Mouse (Mus musculus) neural tube, embryonic 13.5 days (tissue): ENCODE measurements around the gene Rnf207. TPM values are rescaled to one million over a fixed set of nuclear protein-coding genes. Genes with fewer than 3 reads are reported as not detected.

Experiments used
- ATAC-seq: fragments of 200-750 bp; cut with Nextera tagmentation; 2 replicates; pipeline ENCODE4 v1.8.0; 2017; ENCODE audit warnings: low read depth, mild to moderate bottlenecking, moderate TSS enrichment, moderate library complexity
- H3K27ac ChIP-seq: fragments of 300-500 bp; sonication (generic); replicated peaks from 2 replicates; pipeline ENCODE4 v1.5.1; 2015; ENCODE audit warnings: moderate library complexity, mild to moderate bottlenecking, inconsistent platforms
- H3K27me3 ChIP-seq: fragments of 300-500 bp; sonication (generic); 2 replicates; pipeline ENCODE4 v1.6.1; 2015; ENCODE audit warnings: mild to moderate bottlenecking, inconsistent platforms
- H3K36me3 ChIP-seq: fragments of 300-500 bp; sonication (generic); 2 replicates; pipeline ENCODE4 v1.6.1; 2015; ENCODE audit warnings: mild to moderate bottlenecking, inconsistent platforms
- H3K4me1 ChIP-seq: fragments of 300-500 bp; sonication (generic); replicated peaks from 2 replicates; pipeline ENCODE4 v1.6.1; 2015; ENCODE audit warnings: inconsistent platforms
- H3K4me2 ChIP-seq: fragments of 300-500 bp; sonication (generic); 2 replicates; pipeline ENCODE4 v1.6.1; 2015; ENCODE audit warnings: inconsistent platforms, mild to moderate bottlenecking, moderate library complexity
- H3K4me3 ChIP-seq: fragments of 300-500 bp; sonication (generic); 2 replicates; pipeline ENCODE4 v1.5.1; 2015; ENCODE audit warnings: mild to moderate bottlenecking, inconsistent platforms
- H3K9ac ChIP-seq: fragments of 300-500 bp; sonication (generic); 2 replicates; pipeline ENCODE4 v1.6.1; 2015; ENCODE audit warnings: moderate library complexity, mild to moderate bottlenecking, inconsistent platforms
- H3K9me3 ChIP-seq: fragments of 300-500 bp; sonication (generic); 2 replicates; pipeline ENCODE4 v1.6.1; 2016; ENCODE audit warnings: inconsistent platforms
- WGBS: fragments of 180-500 bp; shearing (Covaris S2); methylation state at CpG from one replicate; pipeline ENCODE4 v1.1.7; 2015; 5-methylcytosine and 5-hydroxymethylcytosine counted together
- polyA plus RNA-seq: library from polyadenylated mRNA; unstranded; fragments of >200 nt; fragmentation: Nextera tagmentation; extraction: Ambion mirVana; gene quantifications from 2 replicates; pipeline ENCODE4 v1.2.1, GENCODE M21; 2015

Gene Rnf207
- polyA plus RNA-seq = 6.3 and 10.4 TPM in 2 replicates

DNA sequence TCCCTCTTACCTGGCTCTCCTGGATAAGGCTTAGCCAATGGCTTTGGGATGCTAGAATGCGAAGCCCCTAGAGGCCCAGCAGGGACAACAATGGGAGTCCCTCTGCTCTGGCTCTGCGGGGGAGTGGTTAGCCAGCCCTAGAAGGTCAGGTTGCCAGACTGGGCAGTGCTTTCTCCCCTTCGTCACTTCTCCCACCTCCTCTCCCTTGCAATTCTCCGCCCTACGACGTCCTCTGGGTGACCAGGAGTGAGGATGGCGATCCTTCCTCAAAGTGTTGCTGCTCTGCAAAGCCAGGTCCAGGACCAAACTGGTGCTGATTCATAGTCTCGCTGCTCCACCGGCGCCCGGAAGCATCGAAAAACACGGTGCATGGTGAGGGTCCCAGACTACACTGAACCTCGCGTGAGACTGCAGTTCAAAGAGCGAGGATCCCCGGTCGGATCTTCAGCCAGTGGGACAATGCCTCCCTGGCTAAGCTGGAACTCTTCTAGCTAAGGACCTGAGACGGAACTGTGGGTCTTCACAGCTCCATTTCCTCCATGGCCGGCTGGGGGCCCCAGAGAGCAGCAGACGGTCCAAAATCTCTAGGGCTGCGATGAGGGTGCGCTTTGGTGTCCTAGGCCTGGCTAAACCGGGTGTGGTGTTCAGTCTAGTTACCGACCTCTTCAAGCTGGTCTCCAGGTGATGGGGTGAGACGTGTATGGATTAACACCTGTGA, at the start of gene Rnf207:
TSS of gene Rnf207 (minus strand) at position 477 of the 718 bp plus-strand sequence.
- peak within 1 kb of the TSS; percentile 15 for H3K4me3 ChIP-seq
- 4% methylated on average over 26 of the region's 26 CpGs for WGBS
- H3K9ac ChIP-seq = peak within 1 kb of the TSS; percentile 27; the same call in 1 of the 2 replicates
- peaks cover 25% of the 10 kb centered on the region for H3K4me1 ChIP-seq
- H3K27ac ChIP-seq = no peak within 1 kb of the TSS
- peak within 1 kb of the TSS; percentile 35 for H3K4me2 ChIP-seq
- no peak for ATAC-seq
- peaks cover 58% of the 10 kb centered on the region for H3K27me3 ChIP-seq
- no peaks in the 10 kb centered on the region for H3K36me3 ChIP-seq
- H3K9me3 ChIP-seq = no peaks in the 10 kb centered on the region

DNA sequence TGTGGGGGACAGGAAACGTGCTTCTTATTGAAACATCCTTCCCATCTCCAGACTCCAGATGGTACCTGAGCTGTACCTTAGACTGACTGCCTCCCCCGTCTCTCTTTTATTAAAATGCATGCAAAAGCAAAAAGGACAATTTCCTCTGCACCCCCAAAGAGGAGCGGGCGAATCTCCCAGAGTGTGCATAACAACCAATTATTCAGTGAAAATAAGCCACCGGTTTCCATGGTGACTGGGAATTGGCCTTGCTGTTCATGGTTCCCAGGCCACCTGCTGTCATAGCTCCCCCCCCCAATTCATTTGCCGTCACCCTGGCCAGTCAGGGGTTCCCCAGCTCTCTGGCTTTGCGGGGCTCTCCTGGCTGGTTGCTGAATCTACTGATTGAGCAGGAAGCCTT, 46.4 kb upstream of the Rnf207 start:
- no peak for ATAC-seq
- Histone ChIP-seq H3K9me3 (no peaks in the 10 kb centered on the region), H3K4me1 (peaks cover 19% of the 10 kb centered on the region), H3K27ac (no peak overlapping the region; the same call in 1 of the 2 replicates), H3K36me3 (peaks cover 39% of the 10 kb centered on the region), H3K4me3 (no peak overlapping the region), H3K4me2 (no peak overlapping the region), H3K27me3 (peaks cover 15% of the 10 kb centered on the region), H3K9ac (no peak overlapping the region)
- 37% methylated on average over 7 of the region's 7 CpGs for WGBS

DNA sequence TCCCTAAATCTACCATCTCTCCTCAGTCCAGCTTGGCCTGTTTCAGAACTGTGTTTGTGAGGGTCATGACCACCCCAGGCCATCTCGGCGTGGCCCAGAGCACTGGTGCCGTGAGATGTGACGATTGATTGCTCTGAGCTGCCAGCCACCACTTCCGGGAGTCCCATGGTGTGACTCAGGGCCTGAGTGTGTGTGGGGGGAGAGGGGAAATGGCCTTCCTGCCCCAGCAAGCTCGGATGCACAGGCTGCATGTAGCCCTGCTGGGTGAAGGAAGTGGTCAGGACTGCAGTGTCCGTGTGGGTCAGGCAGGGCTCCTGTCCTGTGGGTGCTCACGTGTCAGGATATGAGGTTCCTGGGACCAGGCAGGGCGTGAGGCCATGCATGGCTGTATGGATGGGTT, 43.4 kb upstream of the Rnf207 start:
- 69% methylated on average over 9 of the region's 9 CpGs for WGBS

DNA sequence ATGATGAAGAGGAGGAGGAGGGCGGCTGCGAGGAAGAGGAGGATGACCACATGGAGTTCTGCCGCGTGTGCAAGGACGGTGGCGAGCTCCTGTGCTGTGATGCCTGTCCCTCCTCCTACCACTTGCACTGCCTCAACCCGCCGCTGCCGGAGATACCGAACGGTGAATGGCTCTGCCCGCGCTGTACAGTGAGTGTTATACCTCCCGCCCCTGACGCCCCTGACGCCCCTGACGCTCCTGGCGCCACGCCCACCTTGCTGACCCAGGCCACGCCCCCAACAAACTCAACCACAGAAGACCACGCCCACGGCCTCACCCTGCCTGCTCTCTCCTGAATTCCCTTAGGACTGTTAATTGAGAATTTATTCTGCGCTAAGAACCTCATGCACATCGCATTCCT, 42.1 kb upstream of the Rnf207 start:
- Histone ChIP-seq H3K9ac (peak overlapping the region; percentile 52; the same call in 1 of the 2 replicates), H3K27ac (no peak overlapping the region), H3K4me1 (peaks cover 19% of the 10 kb centered on the region), H3K4me2 (peak overlapping the region; percentile 39), H3K27me3 (peaks cover 21% of the 10 kb centered on the region), H3K4me3 (no peak overlapping the region), H3K9me3 (no peaks in the 10 kb centered on the region), H3K36me3 (peaks cover 32% of the 10 kb centered on the region)
- 2% methylated on average over 23 of the region's 24 CpGs for WGBS
- ATAC-seq = no peak; the same call in 1 of the 2 replicates

More for the DNA sequence above, 43.4 kb upstream of the Rnf207 start:
- no peaks in the 10 kb centered on the region for H3K9me3 ChIP-seq
- ATAC-seq = no peak
- no peak overlapping the region for H3K4me3 ChIP-seq
- H3K27ac ChIP-seq = no peak overlapping the region
- peaks cover 19% of the 10 kb centered on the region for H3K4me1 ChIP-seq
- peaks cover 29% of the 10 kb centered on the region for H3K27me3 ChIP-seq
- H3K9ac ChIP-seq = no peak overlapping the region
- H3K4me2 ChIP-seq = no peak overlapping the region
- peaks cover 32% of the 10 kb centered on the region for H3K36me3 ChIP-seq

DNA sequence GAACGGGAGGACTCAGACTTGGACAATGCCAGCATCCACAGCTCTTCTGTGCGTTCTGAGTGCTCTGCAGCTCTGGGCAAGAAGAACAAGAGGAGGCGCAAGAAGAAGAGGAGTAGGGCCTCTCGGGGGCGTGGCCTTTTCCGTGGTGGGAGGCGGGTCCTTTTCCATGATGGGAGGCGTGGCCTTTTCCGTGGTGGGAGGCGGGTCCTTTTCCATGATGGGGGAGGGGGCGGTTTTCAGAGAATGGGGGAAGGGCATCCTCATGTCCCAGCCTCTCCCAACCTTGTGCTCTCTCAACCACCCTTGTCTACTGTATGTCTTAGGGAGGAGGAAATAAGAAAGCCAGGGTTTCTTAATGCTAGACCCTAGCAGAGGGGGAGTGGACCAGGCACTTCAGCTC, 40.9 kb upstream of the Rnf207 start:
- WGBS = 5% methylated on average over 11 of the region's 11 CpGs
- no peak overlapping the region for H3K9ac ChIP-seq

DNA sequence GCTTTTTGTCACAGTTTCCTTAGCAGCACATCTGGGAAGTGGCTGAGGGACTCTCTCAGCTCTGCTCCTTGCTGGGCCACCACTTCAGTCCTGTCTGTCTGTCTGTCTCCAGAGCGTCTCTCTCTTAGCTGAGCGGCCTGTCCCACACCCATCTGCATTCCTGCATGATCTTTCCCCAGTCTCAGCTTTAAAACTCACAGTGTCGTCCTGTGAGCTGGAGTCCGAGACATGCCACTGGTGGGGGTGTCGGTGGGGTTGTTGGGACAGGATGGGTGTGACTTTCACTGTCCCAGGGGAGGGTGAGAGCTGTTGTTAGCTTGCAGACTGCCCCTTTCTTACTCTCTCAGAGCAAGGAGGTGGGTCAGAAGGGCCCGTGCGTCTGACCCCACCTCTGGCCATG, 36.9 kb upstream of the Rnf207 start:
- 89% methylated on average over 7 of the region's 7 CpGs for WGBS
- Histone ChIP-seq H3K4me3 (no peak overlapping the region), H3K9ac (no peak overlapping the region), H3K4me2 (no peak overlapping the region), H3K27me3 (peaks cover 43% of the 10 kb centered on the region), H3K36me3 (peaks cover 21% of the 10 kb centered on the region; the same call in 1 of the 2 replicates), H3K9me3 (no peaks in the 10 kb centered on the region), H3K4me1 (peaks cover 32% of the 10 kb centered on the region), H3K27ac (no peak overlapping the region)
- ATAC-seq = no peak

More for the DNA sequence above, 40.9 kb upstream of the Rnf207 start:
- no peak for ATAC-seq
- Histone ChIP-seq H3K27ac (no peak overlapping the region), H3K4me1 (peaks cover 9% of the 10 kb centered on the region), H3K4me2 (no peak overlapping the region), H3K27me3 (peaks cover 21% of the 10 kb centered on the region), H3K9me3 (no peaks in the 10 kb centered on the region), H3K36me3 (peaks cover 32% of the 10 kb centered on the region), H3K4me3 (no peak overlapping the region)

DNA sequence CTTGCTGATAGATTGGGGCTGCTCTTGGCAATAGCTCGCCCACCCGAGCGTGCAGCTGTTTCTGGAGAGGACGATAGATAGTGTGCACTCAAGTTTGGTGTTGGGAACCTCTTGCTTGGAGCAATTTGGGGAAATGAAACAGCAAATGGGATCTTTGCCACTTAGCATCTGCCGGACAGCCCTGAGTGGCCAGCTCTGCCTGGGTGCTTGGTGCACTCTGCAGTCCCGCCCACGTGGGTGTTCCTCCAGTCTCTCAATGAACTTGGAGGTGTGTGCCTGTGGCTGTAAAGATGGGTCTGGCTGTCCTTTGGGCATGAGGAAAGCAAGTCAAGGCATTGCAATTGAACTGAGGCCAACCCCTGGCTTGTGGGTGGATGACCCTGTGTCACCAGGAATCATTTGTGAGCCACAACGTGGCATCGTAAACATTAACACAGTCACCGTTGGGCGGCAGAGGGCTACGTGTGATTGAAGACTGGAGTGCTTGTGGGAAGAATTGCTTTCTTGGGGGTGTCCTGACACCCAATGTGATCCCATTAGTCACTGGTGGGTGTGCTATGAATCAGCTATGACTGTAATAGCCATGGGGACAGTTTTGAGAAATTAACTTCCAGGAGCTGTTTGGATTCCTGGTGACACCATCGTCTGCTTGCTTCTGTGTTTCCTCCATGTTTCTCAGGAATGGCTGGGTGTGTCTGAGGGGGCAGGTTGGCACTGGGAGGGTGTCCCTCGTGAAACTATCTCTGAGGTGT, 35.3 kb upstream of the Rnf207 start:
- peaks cover 29% of the 10 kb centered on the region for H3K27me3 ChIP-seq
- no peak overlapping the region for H3K27ac ChIP-seq
- peaks cover 21% of the 10 kb centered on the region; the same call in 1 of the 2 replicates for H3K36me3 ChIP-seq
- H3K4me1 ChIP-seq = peaks cover 45% of the 10 kb centered on the region
- no peaks in the 10 kb centered on the region for H3K9me3 ChIP-seq
- no peak for ATAC-seq
- WGBS = 68% methylated on average over 14 of the region's 14 CpGs
- no peak overlapping the region for H3K9ac ChIP-seq
- no peak overlapping the region for H3K4me2 ChIP-seq
- H3K4me3 ChIP-seq = no peak overlapping the region

DNA sequence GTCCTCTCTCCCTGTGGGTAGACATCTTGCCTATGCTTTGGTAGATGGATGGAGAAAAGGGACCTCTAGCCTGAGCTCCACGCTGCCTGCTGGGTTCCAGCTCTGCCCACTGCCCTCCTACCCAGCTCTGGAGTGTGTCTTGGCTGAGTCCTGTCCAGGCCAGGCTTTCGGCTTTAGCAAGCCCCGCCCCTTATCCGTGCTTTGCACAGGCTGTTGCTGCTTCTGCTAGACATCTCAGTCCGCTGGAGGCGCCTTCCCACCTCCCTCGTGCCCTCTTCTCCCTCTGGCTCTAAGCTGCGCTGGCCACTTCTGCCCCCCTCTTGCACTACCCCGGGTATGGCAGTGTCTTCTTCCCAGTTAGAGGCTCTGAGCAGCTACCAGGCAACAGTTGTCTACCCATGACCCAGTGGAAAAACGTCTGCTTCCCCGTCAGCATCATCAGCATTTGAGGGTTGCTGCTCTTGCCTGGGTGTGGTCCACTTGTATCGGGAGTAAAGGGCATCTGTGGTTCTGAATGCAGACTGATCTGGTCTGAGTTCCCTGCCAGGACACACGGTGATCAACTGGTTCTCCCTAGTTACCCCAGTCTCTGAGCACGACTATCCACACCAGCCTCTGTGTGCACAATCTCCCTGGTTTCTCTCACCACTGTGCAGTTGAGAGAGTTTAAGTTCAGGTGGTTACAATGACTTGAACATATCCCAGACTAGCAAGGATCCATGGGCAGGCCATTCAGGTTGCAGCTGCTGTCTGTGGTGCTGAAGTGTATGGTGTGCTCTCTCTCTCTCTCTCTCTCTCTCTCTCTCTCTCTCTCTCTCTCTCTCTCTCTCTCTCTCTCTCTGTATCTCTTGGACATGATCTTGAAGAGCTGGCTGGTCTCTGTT, 32.9 kb upstream of the Rnf207 start:
- no peaks in the 10 kb centered on the region for H3K9me3 ChIP-seq

DNA sequence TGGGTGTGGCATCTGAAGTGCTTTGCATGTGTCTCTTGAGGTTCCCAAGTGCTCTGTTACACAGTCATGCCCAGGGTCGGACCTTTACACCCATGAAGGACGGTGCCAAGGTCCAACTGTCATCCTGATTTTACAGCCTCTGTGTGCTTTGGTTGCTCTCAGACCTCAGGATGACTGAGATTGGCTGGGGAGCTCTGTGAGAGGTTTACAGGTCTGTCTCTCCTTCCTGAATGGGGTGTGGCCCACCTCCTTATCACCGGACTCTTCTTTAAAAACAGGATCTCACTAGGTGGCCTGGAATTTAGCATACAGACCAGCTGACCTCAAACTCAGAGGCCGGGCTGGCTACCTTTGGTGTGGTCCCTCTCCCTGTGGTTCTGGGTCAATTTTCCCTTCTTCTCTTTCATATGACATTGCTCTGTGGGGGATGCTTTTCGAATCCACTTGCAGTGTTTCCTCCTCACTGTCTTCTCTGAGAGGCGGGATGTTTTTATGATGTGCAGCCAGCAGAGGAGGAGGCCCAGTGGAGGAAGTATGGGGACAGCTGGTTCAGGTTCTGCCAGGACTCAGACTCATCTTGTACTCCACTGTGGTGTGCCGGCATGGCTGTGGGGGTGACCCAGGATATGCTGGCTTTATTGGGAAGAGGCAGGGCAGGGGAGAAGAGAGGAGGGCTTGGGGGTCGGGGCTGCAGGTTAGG, 32.1 kb upstream of the Rnf207 start:
- peaks cover 53% of the 10 kb centered on the region for H3K4me1 ChIP-seq
- H3K9ac ChIP-seq = peak overlapping the region; percentile 14; the same call in 1 of the 2 replicates
- 0 out of 2 replicates have a peak, but pooled peaks have one; percentile 3 for ATAC-seq
- peak overlapping the region; percentile 89 for H3K27ac ChIP-seq
- H3K36me3 ChIP-seq = peaks cover 4% of the 10 kb centered on the region; the same call in 1 of the 2 replicates
- H3K27me3 ChIP-seq = peaks cover 45% of the 10 kb centered on the region
- 19% methylated on average over 8 of the region's 8 CpGs for WGBS
- H3K9me3 ChIP-seq = no peaks in the 10 kb centered on the region
- no peak overlapping the region for H3K4me3 ChIP-seq
- H3K4me2 ChIP-seq = peak overlapping the region; percentile 50

More for the DNA sequence above, 32.9 kb upstream of the Rnf207 start:
- Histone ChIP-seq H3K27ac (peak overlapping the region; percentile 89; the same call in 1 of the 2 replicates), H3K4me3 (no peak overlapping the region), H3K4me1 (peaks cover 53% of the 10 kb centered on the region), H3K9ac (0 out of 2 replicates have a peak overlapping the region, but pooled peaks have one; percentile 14), H3K4me2 (no peak overlapping the region), H3K27me3 (peaks cover 44% of the 10 kb centered on the region), H3K36me3 (peaks cover 9% of the 10 kb centered on the region; the same call in 1 of the 2 replicates)
- ATAC-seq = 0 out of 2 replicates have a peak, but pooled peaks have one; percentile 4
- WGBS = 17% methylated on average over 14 of the region's 14 CpGs

DNA sequence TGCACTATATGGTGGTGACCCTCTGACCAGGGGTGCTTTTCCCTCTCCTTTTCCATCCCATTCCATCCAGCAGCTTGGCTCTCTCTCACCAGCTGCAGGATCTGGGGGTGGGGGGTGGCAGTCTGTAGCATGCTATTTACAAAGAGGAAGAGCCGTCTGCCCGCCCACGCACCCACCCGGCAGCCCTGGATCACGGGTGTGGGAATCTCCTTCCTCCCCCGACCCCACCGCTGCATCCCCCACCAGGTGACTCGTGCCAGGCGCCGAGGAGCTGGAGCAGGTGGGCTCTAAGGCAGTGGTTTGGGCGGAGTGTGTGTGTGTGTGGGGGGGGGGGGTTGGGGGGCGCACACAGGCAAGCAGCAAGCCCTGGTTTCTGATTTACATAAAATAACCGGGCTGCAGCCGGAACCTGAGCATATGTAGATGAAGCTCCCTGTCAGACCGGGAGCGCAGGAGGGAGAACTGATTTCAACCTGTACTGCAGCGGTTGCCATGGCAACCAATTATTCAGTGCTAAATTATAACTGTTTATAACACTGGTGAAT, 31.1 kb upstream of the Rnf207 start:
- H3K9ac ChIP-seq = peak overlapping the region; percentile 65
- H3K4me3 ChIP-seq = peak overlapping the region; percentile 13; the same call in 1 of the 2 replicates
- H3K27ac ChIP-seq = peak overlapping the region; percentile 89
- H3K27me3 ChIP-seq = peaks cover 45% of the 10 kb centered on the region
- 5% methylated on average over 15 of the region's 17 CpGs for WGBS
- peaks cover 60% of the 10 kb centered on the region for H3K4me1 ChIP-seq
- H3K4me2 ChIP-seq = peak overlapping the region; percentile 50
- no peaks in the 10 kb centered on the region for H3K9me3 ChIP-seq
- peaks cover 4% of the 10 kb centered on the region; the same call in 1 of the 2 replicates for H3K36me3 ChIP-seq
- ATAC-seq = peak; percentile 59
